Mouse (Mus musculus) C2C12 (cell line): ENCODE results near the gene Sorcs2.

ENCODE experiments used
- CEBPB ChIP-seq: IDR thresholded peaks from one replicate; pipeline ENCODE4 v1.6.1; 2011; ENCODE audit warnings: low read depth, mild to moderate bottlenecking, control low read depth, moderate library complexity
- CTCF ChIP-seq: IDR thresholded peaks from one replicate; pipeline ENCODE4 v1.5.1; 2011; ENCODE audit not compliant: control insufficient read depth, insufficient read depth, insufficient read length
- FOSL1 ChIP-seq: IDR thresholded peaks from one replicate; pipeline ENCODE4 v1.8.0; 2011; ENCODE audit warnings: mild to moderate bottlenecking, low read length; ENCODE audit not compliant: poor library complexity, insufficient read depth, severe bottlenecking
- MAX ChIP-seq: IDR thresholded peaks from one replicate; pipeline ENCODE4 v1.6.1; 2011; ENCODE audit warnings: mild to moderate bottlenecking, control low read depth
- MYOD1 ChIP-seq: IDR thresholded peaks from one replicate; pipeline ENCODE4 v1.6.1; 2011; ENCODE audit warnings: low read depth; ENCODE audit not compliant: control insufficient read depth, insufficient read length
- MYOG ChIP-seq: IDR thresholded peaks from one replicate; pipeline ENCODE4 v1.6.1; 2011; ENCODE audit not compliant: control insufficient read depth, insufficient read length; ENCODE audit errors: extremely low read depth
- USF1 ChIP-seq: IDR thresholded peaks from one replicate; pipeline ENCODE4 v1.6.1; 2011; ENCODE audit warnings: low read depth, mild to moderate bottlenecking, control low read depth, moderate library complexity

DNA sequence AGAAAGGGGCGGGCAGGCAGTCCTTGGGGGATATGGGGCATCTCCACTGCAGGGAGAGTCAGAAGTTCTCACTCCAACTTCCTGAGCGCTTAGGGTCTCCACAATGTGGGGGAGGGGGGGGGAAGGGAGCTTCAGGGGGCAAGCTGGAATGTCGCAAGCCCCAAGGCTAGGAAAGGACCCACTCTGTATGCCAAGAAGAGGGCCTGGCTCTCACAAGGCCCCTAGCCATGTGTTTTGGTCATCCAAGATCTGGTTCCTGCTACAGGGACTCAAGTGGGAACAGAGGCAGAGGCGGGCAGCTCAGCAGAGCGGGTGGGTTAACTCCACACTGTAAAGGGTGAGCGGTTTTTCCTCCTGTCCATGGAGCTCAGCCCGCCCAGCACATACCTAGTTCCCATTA, 37.6 kb downstream of the Sorcs2 start:
- TF ChIP-seq CTCF (no peak), MAX (no peak), FOSL1 (no peak), USF1 (no peak), MYOD1 (no peak), CEBPB (no peak), MYOG (no peak)
